Mouse (Mus musculus): ENCODE measurements around the gene Trim15.
"Not testable (repeated sequence)": the region's sequence is repeated elsewhere in the genome, so short reads cannot be mapped to it uniquely, and the experiment has no call there.

Trim15 gene

GRCm38 (mm10) chr17:36866719-36867527, at the start of gene Trim15:
Gene Trim15 (minus strand): TSS chr17:36867210.
- DNase-seq = no peak

GRCm38 (mm10) chr17:36915076-36915475, 48.1 kb upstream of the Trim15 start:
- DNase-seq = peak; percentile 90

DNA sequence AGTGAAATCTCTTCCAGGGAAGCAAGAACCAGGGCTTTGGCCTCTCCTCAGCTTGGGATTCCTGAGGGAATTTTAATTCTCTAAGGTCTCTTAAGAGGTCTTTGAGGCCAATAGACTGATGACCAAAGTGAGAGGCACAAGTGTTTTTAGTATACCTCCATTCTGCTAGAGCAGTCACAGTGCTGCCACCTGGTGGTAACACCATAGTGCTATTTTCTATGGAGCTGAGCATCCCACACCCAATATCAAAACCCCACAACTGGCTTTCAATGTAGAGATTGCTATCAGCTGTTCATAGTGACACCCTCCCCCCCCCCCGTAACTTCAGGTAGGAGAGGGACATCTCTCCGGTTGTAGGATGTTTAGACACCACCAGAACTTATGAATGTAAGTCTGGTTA, 47.1 kb upstream of the Trim15 start:
- DNase-seq = peak; percentile 91

- DNase-seq = no peak
Observed at GRCm38 (mm10) chr17:36912031-36912430, 45.0 kb upstream of the Trim15 start.

GRCm38 (mm10) chr17:36909802-36910201, 42.8 kb upstream of the Trim15 start:
- no peak for DNase-seq

- DNase-seq = no peak
Observed at GRCm38 (mm10) chr17:36908235-36908634, 41.2 kb upstream of the Trim15 start.

DNA sequence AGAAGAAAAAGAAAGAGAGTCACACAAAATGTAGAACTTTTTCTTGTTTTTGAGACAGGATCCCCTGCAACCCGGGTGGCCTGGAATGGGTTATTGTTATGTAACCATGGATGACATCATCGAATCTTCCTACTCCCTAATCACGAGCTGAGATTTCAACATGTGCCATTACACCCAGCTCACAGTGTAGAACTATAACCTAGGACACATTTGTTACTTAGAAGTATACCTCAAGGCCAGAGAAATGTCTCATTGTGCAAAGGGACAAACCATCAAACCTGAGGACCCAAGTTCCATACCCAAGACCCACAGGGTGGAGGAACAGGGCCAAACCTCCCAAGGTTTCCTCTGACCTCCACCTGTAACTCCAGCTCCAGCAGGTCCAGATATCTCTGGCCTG, 36.6 kb upstream of the Trim15 start:
- no peak for DNase-seq

- no peak for DNase-seq
Observed at GRCm38 (mm10) chr17:36900691-36901090, 33.7 kb upstream of the Trim15 start.

- DNase-seq = no peak
Observed at GRCm38 (mm10) chr17:36900001-36900400, 33.0 kb upstream of the Trim15 start.

GRCm38 (mm10) chr17:36899376-36899775, 32.4 kb upstream of the Trim15 start:
- no peak for DNase-seq

DNA sequence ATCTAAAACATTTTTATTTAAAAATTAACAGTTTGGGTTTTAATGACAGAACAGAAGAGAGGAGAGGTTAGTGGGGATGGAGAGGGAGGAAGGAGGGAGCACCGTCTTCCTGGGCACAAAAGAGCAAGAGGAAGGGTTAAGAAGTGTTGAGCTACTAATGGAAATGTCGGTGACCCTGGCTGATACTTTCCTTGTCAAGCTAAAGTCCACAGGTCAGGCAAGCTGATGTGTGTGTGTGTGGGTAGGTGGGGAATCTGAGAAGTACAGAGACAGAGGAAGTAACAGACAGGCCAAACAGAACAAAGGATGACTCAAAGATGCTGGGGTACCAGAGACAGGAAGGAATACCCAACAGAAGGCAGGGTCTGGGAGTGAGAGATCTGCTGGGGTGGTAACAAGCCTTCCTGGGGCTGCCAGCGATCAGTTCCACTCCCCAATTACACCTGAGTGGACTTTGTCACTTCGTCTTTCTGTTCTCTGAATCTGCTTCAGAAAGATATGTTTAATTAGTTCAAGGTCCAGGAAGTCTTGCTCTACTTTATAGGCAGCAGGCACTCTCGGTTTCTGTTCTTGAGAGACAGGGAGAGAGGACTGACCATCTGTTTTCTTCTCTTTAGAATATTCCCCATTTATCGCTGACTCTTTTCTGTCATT, 30.7 kb upstream of the Trim15 start, which contains the start of gene Trim31:
TSS of gene Trim31 (plus strand) at position 567 of the 654 bp plus-strand sequence.
- DNase-seq = no peak

GRCm38 (mm10) chr17:36897065-36897464, 30.1 kb upstream of the Trim15 start:
- no peak for DNase-seq

DNA sequence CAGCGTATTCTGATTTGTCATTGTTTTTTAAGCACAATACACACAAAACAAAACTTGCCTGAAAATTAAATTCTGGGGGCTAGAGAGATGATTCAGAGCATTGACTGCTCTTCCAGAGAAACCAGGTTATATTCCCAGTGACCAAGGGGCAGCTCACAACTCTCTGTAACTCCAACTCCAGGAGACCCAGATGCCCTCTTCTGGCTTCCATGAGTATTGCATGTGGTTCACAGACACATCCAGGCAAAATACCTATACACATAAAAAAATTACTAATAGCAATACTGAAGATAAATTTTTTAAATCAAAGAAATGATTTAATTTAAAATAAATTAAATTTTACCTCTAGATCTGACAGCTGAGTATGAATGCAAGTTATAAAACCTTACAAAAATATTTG, 29.6 kb upstream of the Trim15 start:
- DNase-seq = peak; percentile 26

- DNase-seq = no peak
Observed at GRCm38 (mm10) chr17:36893387-36893786, 26.4 kb upstream of the Trim15 start.

- peak; percentile 60 for DNase-seq
Observed at GRCm38 (mm10) chr17:36892362-36892761, 25.4 kb upstream of the Trim15 start.

DNA sequence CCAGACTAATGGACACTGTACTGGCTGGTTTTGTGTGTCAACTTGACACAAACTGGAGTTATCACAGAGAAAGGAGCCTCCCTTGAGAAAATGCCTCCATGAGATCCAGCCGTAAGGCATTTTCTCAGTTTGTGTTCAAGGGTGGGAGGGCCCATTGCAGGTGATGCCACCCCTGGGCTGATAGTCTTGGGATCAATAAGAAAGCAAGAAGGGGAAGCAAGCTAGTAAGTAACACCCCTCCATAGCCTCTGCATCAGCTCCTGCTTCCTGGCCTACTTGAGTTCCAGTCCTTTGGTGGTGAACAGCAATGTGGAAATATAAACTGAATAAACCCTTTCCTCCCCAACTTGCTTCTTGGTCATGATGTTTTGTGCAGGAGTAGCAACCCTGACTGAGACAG, 24.5 kb upstream of the Trim15 start:
- DNase-seq = not testable (repeated sequence)

GRCm38 (mm10) chr17:36890073-36890903, 23.3 kb upstream of the Trim15 start, which contains the start of gene Trim40:
Gene Trim40 (minus strand): TSS chr17:36890123.
- no peak for DNase-seq

GRCm38 (mm10) chr17:36885132-36885790, 18.3 kb upstream of the Trim15 start:
- DNase-seq = no peak

GRCm38 (mm10) chr17:36883350-36883749, 16.3 kb upstream of the Trim15 start:
- DNase-seq = no peak

DNA sequence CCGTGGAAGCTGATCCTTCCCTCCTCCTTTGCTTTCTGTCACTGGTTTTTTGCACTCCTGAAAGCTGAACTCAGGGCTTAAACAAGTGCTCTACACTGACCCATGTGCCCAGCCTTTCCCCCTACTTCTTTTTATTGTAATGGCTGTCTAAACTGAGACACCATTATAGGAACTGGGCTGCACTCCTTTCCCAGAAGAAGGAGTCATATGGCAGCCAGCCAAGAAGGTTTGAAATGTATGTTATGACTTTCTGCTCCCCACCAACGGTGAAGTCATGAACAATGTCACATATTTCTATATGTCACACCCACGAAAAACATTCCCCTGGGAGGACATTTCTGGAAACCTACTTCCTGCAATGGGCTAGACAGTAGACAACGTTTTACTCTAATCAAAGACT, 7.6 kb upstream of the Trim15 start:
- DNase-seq = no peak

- DNase-seq = no peak
Observed at GRCm38 (mm10) chr17:36869955-36870810, 3.2 kb upstream of the Trim15 start.

All from thymus, postnatal 4 days (tissue).